Mouse (Mus musculus): Measurements from ENCODE around the gene Sez6l2.

GRCm38 (mm10) chr7:127004122-127004875, 53.9 kb downstream of the Sez6l2 start:
- TF ChIP-seq GATA1 (IDR thresholded peaks at IDR 0.05; ENCODE audit: borderline replicate concordance, low read length) (no peak), CTCF (IDR thresholded peaks at IDR 0.05; ENCODE audit: low read depth, low read length) (no peak)

All from G1E (cell line).